Mouse (Mus musculus) 3T3-L1 (cell line): ENCODE data around the gene Lrp4.
"Not testable (repeated sequence)": the region's sequence is repeated elsewhere in the genome, so short reads cannot be mapped to it uniquely, and the experiment has no call there.

Experiments
- DNase-seq: peaks from one replicate; pipeline ENCODE4 v3.0.0-alpha.2; 2015; ENCODE audit warnings: low read depth, low spot score

The Lrp4 gene

DNA sequence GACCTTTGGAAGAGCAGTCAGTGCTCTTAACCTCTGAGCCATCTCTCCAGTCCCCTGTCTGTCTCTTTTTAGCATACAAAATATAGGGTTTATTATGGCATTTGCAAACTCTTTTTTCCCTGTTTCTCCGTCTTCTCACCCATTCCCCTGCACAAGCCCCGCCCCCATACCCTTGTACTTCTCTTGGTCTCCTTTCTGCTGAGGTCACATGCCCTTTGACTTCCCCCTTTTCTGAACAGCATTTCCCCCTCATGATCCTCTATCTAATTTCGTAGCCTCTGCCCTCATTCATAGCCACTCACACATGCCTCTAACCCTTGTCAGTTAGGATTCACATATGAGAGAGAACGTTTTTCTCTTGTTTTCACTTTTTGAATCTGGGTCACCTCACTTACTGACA lies 27.4 kb downstream of the Lrp4 start:
- no peak for DNase-seq

DNA sequence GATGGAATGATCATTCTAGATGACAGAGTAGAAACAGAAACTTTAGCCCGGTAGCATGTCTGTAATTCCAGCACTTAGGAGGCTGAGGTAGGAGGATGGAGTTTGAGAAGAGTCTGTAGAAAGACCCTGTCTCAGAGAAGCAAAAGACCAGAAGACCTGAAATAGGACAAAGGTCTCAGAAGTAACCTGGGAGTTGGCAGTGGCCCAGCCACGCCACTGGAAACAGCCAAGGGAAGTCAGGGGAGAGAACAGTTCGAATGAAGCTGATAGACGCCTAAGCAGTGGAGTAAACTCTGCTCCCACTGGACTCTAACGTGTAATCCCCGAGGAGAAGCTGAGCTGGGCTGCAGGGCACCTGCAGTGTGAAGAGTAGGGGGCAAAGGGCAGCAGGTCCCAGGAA lies 27.9 kb downstream of the Lrp4 start:
- DNase-seq = no peak

DNA sequence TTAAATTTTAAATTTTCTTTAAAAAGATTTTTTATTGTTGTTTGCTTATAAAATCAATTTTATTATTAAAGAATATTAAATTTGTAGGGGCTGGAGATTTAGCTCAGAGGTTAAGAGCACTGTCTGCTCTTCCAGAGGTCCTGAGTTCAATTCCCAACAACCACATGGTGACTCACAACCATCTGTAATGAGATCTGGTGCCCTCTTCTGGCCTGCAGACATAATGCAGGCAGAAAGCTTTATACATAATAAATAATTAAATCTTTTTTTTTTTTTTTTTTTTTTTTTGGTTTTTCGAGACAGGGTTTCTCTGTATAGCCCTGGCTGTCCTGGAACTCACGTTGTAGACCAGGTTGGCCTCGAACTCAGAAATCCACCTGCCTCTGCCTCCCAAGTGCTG lies 30.0 kb downstream of the Lrp4 start:
- DNase-seq = not testable (repeated sequence)

DNA sequence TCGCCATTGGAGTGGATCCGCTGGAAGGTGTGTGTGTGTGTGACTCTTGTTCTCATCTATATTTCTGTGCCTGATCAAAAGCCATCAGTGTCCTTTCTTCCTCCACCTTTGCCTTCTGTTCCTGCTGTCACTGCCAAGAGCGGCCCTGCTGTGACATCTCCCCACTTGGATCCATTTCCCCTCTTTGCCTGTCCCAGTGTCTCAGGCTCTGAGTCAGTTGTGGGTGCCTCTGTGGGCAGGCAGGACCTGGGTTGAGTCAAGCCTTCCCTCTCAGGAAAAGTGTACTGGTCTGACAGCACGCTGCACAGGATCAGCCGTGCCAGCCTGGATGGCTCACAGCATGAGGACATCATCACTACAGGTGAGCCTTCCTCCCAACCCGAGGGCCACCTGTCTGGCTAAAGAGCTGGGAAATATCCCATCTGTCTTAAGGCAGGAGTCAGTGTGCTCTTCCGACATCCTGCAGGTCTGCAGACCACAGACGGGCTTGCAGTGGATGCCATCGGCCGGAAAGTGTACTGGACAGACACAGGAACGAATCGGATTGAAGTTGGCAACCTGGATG lies 34.8 kb downstream of the Lrp4 start:
- DNase-seq = no peak

DNA sequence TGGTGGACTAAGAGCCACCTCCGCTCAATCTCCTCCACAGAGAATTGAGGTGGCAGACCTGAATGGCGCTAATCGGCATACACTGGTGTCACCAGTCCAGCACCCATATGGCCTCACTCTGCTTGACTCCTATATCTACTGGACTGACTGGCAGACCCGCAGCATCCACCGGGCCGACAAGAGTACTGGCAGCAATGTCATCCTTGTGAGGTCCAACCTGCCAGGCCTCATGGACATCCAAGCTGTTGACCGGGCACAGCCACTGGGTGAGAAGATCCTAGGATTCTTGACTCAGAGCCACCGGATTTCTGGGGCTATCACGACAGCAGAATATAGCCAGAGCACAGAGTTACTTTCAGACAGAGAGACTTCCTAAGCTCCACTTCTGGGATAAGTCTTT lies 36.7 kb downstream of the Lrp4 start:
- no peak for DNase-seq

DNA sequence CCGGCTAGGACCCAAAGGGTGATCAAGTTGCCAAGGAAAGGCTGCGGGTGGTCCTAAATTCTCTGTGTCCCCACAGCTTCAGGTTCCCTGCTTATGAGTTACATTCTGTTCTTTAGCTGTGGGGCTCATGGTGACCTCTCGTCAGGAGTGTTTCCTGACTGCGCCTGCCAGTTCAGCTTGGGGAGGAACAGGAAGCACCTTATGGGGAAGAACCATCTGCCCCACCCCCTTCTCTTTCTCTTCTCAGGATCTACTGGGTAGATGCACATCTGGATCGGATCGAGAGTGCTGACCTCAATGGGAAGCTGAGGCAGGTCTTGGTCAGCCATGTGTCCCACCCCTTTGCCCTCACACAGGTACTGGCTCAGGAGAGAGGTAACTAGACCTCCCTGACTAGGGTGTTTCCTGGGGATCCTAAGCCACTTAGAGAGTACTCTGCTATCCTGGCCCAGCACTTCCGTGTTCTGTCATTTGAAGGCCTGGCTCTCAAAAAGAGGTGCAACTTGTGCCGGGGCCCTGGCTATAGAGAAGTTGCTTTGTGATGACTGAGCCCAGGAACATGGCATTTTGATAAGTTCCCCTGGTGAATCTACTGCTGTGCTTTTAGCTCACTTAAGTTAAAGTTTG lies 40.9 kb downstream of the Lrp4 start:
- DNase-seq = no peak

DNA sequence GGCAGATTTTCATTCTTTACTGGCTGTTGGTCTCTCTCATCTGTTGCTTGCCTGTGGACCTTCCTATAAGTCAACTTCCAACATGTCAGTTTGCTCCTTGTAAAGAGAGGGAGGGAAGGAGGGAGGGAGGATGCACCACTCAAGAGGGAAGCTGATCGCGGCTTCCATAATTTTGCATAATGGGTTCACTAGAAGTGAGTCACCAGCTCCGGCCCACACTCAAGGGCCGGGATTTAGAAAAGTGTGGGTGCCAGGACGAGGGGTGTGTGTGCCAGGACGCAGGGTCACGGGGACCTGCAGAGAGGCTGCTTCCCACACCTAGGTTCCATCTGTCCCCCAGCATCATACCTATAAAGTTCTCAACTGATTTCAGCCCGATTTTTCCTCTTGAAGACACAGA lies 50.8 kb downstream of the Lrp4 start:
- no peak for DNase-seq

DNA sequence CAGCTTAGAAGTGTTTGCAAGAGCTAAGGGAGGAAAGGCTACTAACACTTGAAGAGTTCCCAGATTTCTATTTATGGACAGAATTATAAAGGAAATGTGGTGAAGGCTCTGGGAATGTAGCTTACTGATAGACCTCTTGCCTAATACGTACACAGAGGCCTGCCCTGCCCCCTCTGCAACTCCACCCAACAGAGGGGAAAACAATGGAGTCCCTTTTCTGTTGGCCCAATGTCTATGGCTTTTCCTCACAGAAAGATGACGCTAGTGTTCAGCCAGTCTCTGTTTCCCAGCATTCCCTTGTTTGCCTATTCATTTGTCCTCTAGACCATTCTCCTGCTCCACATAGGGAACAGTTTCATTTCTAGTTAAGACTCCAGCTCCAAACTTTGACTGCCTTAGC lies 59.9 kb downstream of the Lrp4 start:
- peak; percentile 22 for DNase-seq

DNA sequence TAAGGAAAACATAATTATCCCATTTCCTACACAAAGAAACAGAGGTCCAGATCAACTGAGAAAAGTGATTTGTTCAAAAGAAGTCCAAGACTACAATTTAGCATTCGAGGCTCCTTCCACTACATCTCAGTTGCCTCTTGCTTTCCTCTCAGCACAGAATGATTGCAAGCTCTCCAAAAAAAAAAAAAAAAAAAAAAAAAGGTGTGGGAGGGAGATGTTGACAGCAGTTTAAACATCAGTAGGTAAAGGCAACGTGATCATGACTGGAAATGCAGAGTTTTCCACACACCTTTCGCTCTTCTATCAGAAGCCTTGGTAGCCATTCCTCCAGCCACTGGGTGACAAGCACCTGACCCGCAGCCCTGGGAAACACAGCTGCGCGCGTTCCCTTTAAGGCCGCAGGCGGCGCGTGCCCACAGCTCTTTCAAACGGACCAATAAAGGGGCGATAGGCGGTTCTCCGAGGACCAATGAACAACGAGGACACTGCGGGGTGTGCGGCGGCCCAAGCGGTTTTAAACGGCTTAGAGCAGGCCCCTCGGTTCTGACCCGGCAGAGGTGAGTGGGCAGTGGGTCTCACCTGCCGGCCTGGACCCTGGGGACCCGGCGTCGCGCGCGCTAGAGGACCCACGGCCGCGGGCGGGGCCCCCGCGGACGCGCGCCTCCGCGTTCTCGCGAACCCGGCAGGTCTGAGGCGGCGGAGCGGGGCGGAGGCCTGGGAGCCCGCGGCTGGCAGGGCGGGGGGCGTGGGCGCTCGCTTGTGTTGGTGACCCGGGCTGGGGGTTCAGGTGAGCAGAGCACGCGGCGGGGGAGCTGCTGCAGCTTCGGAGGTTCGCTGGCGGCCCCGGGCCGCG lies 69.2 kb downstream of the Lrp4 start, which contains the start of gene Ckap5:
Gene Ckap5 (plus strand): TSS at position 469 of the 853 bp plus-strand sequence.
- DNase-seq = peak; percentile 97

DNA sequence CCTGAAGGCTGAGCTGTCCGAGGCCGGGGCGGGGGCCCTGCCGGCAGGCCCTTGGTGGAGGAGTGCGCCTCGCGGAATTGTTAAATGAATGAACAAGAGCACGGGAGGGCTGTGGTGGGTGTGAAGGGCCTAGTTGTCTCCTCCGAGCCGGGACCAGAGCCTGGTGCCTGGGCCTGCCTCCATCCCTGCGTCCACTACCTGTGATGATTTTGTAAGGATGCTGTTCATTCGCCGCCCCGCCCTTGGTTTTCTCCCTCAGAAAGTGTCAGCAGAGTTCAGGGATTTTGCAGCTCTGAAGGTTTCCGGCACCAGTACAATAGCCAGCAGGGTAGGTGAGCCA lies 69.8 kb downstream of the Lrp4 start:
- DNase-seq = peak; percentile 63

DNA sequence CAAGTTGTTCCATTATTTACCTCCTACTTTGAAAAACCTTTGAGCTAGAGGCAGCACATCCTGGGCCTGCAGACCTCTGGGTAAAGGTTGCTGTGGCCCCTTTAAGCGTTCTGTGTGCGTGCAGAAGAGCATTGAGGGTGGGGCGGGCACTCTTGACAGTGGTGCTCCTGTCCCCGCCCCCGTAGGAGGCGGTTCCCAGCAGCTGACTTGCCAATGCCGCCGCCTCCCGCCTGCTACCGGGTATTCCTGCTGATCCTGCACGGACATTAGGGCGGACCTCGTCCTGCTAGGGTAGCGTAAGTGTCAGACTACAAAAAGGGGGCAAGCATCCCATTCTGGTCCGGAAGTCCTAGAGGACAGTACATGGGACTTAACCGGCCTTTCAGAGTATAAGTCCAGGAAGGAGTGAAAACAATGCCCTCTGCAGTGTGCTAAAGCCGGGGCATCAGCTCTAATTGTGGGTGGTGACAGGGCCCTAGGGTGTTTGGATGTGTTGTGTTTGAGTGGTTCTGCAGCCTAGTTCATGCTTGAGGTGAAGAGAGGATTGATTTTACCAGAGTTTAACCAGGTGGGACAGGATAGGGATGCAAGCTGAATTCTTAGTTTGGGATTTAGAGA lies 80.4 kb downstream of the Lrp4 start:
- no peak for DNase-seq
